ENCODE assay signal across 10 mouse cellular contexts in genomic region chrX:9243381-9243864, GRCm38 (mm10). TPM values are rescaled to one million over a fixed set of nuclear protein-coding genes. Genes with fewer than 3 reads are reported as not detected.
A peak's percentile ranks its signal among the peaks of the same experiment; 100 is the strongest.
DNase-seq lines count a peak whose midpoint lies in the region; ATAC-seq and TF ChIP-seq lines count a peak whose summit lies in the region.
"Had no signal": no experiment of that assay in that cellular context is flagged by ENCODE, and none has a peak within 500 bp of the region (broad histone marks: within the 10 kb centered on the region; RNA-seq: fewer than 3 reads in every experiment).

No protein-coding gene starts in this region.

- no peak for ATAC-seq in erythroblast, adult 5-6 weeks (replicated peaks; ENCODE audit: low FRiP score, poor library complexity, severe bottlenecking)
- ATAC-seq in lung, postnatal 0 days = no peak
- 0 out of 2 replicates have a peak, but pooled peaks have one; percentile 4 for ATAC-seq in erythroid progenitor cell, adult 5-6 weeks (replicated peaks; ENCODE audit: low FRiP score, poor library complexity, severe bottlenecking)
- peak; percentile 17; the same call in 1 of the 2 replicates for ATAC-seq in megakaryocyte progenitor cell, adult 5-6 weeks (replicated peaks; ENCODE audit: poor library complexity)
- ATAC-seq: Patski had no signal

- no peak for TF ChIP-seq EP300 in lung, postnatal 0 days (IDR thresholded peaks at IDR 0.05)

- peak; percentile 6 for DNase-seq in lung, postnatal 0 days (ENCODE audit: low spot score)
- no peak for DNase-seq in lung, postnatal 25 days (ENCODE audit: low spot score)
- no peak for DNase-seq in retina, postnatal 1 day
- no peak for DNase-seq in heart, adult 11 months

- H3K4me2 ChIP-seq in lung, postnatal 0 days (replicated peaks; ENCODE audit: low read depth, low read length) = no peak overlapping the region
- H3K4me2 ChIP-seq: limb, embryonic 12.5 days had no signal

- no peaks in the 10 kb centered on the region for H3K27me3 ChIP-seq in erythroblast, embryonic 14.5 days (ENCODE audit: control insufficient read depth)
- H3K27me3 ChIP-seq in lung, postnatal 0 days (replicated peaks; ENCODE audit: insufficient read depth, low read length) = no peaks in the 10 kb centered on the region
- H3K27me3 ChIP-seq: limb, embryonic 12.5 days had no signal

- H3K9me3 ChIP-seq in erythroblast, embryonic 14.5 days (ENCODE audit: control insufficient read depth, low read length) = no peaks in the 10 kb centered on the region
- H3K9me3 ChIP-seq in lung, postnatal 0 days (ENCODE audit: low read length) = no peaks in the 10 kb centered on the region
- H3K9me3 ChIP-seq: limb, embryonic 12.5 days had no signal

- TF ChIP-seq CTCF in lung, postnatal 0 days (IDR thresholded peaks at IDR 0.05) = no peak

- no peak overlapping the region for H3K9ac ChIP-seq in lung, postnatal 0 days (replicated peaks; ENCODE audit: low read depth)
- H3K9ac ChIP-seq: limb, embryonic 12.5 days had no signal

- peak overlapping the region; percentile 11 for H3K4me3 ChIP-seq in erythroblast, embryonic 14.5 days (replicated peaks)
- H3K4me3 ChIP-seq in lung, postnatal 0 days (ENCODE audit: low read depth, low read length) = no peak overlapping the region
- H3K4me3 ChIP-seq: limb, embryonic 12.5 days had no signal

- H3K4me1 ChIP-seq in erythroblast, embryonic 14.5 days (ENCODE audit: control insufficient read depth) = peaks cover 65% of the 10 kb centered on the region
- H3K4me1 ChIP-seq in lung, postnatal 0 days (ENCODE audit: insufficient read depth, low read depth, low read length) = no peaks in the 10 kb centered on the region

- H3K27ac ChIP-seq in lung, postnatal 0 days (ENCODE audit: low read length) = no peak overlapping the region
- H3K27ac ChIP-seq: limb, embryonic 12.5 days had no signal

- H3K36me3 ChIP-seq in erythroblast, embryonic 14.5 days (ENCODE audit: control insufficient read depth) = peaks cover 23% of the 10 kb centered on the region
- no peaks in the 10 kb centered on the region for H3K36me3 ChIP-seq in lung, postnatal 0 days (ENCODE audit: insufficient read depth, low read length)
- H3K36me3 ChIP-seq: limb, embryonic 12.5 days had no signal

- WGBS in lung, postnatal 0 days = 36% methylated on average over 8 of the region's 8 CpGs

RNA-seq across cellular contexts. Expression of gene Gm14862, which starts 13.3 kb away (rescaled TPM):
- 0.08 and 0.10 TPM in 2 replicates for polyA plus RNA-seq in erythroblast, embryonic 14.5 days (2012)
- 9.4 TPM in 1 of 2 replicates, not detected in the other for total RNA-seq in erythroblast, adult 5-6 weeks (2015; ENCODE audit: low replicate concordance)
- 1.4 and 5.6 TPM in 2 replicates for total RNA-seq in erythroblast, adult 5-6 weeks (2017; ENCODE audit: low replicate concordance)
- not detected in 2 replicates for polyA plus RNA-seq in lung, postnatal 0 days (2015; fragmentation: Nextera tagmentation; extraction: Ambion mirVana)
- total RNA-seq in erythroid progenitor cell, adult 5-6 weeks (2015; ENCODE audit: low replicate concordance) = 1.3 and 2.5 TPM in 2 replicates
- total RNA-seq in erythroid progenitor cell, adult 5-6 weeks (2017; ENCODE audit: low replicate concordance) = 0.45 and 1.0 TPM in 2 replicates
- not detected in 2 replicates for total RNA-seq in megakaryocyte progenitor cell, adult 5-6 weeks (2015)
- not detected in 2 replicates for total RNA-seq in megakaryocyte progenitor cell, adult 5-6 weeks (2017)
- polyA plus RNA-seq: limb, embryonic 12.5 days; Patski had no signal

RNA-seq across cellular contexts. Expression of gene Xk, which starts 29.1 kb away (rescaled TPM):
- polyA plus RNA-seq in erythroblast, embryonic 14.5 days (2012) = 1.8 and 2.3 TPM in 2 replicates
- total RNA-seq in erythroblast, adult 5-6 weeks (2015; ENCODE audit: low replicate concordance) = 42.5 and 48.9 TPM in 2 replicates
- 35.4 and 46.2 TPM in 2 replicates for total RNA-seq in erythroblast, adult 5-6 weeks (2017; ENCODE audit: low replicate concordance)
- 0.67 and 1.2 TPM in 2 replicates for polyA plus RNA-seq in lung, postnatal 0 days (2015; fragmentation: Nextera tagmentation; extraction: Ambion mirVana)
- total RNA-seq in erythroid progenitor cell, adult 5-6 weeks (2015; ENCODE audit: low replicate concordance) = 121 and 139 TPM in 2 replicates
- 73.2 and 74.3 TPM in 2 replicates for total RNA-seq in erythroid progenitor cell, adult 5-6 weeks (2017; ENCODE audit: low replicate concordance)
- 27.6 and 33.8 TPM in 2 replicates for total RNA-seq in megakaryocyte progenitor cell, adult 5-6 weeks (2015)
- 8.8 and 10.5 TPM in 2 replicates for total RNA-seq in megakaryocyte progenitor cell, adult 5-6 weeks (2017)

RNA-seq across cellular contexts. Expression of gene H2al1m, which starts 40.1 kb away (rescaled TPM):
- 0.25 and 0.67 TPM in 2 replicates for polyA plus RNA-seq in erythroblast, embryonic 14.5 days (2012)
- total RNA-seq in erythroblast, adult 5-6 weeks (2015; ENCODE audit: low replicate concordance) = 6.5 TPM in 1 of 2 replicates, not detected in the other
- total RNA-seq in erythroblast, adult 5-6 weeks (2017; ENCODE audit: low replicate concordance) = 0.68 and 3.9 TPM in 2 replicates
- polyA plus RNA-seq in lung, postnatal 0 days (2015; fragmentation: Nextera tagmentation; extraction: Ambion mirVana) = not detected in 2 replicates
- total RNA-seq in erythroid progenitor cell, adult 5-6 weeks (2015; ENCODE audit: low replicate concordance) = not detected in 2 replicates
- total RNA-seq in erythroid progenitor cell, adult 5-6 weeks (2017; ENCODE audit: low replicate concordance) = 13.9 TPM in 1 of 2 replicates, not detected in the other
- total RNA-seq in megakaryocyte progenitor cell, adult 5-6 weeks (2015) = 2.3 TPM in 2 replicates
- total RNA-seq in megakaryocyte progenitor cell, adult 5-6 weeks (2017) = not detected in 2 replicates
- polyA plus RNA-seq: limb, embryonic 12.5 days; Patski had no signal

RNA-seq across cellular contexts. Expression of gene Lancl3, which starts 43.7 kb away (rescaled TPM):
- polyA plus RNA-seq in erythroblast, embryonic 14.5 days (2012) = not detected in 2 replicates
- not detected in 2 replicates for total RNA-seq in erythroblast, adult 5-6 weeks (2015; ENCODE audit: low replicate concordance)
- total RNA-seq in erythroblast, adult 5-6 weeks (2017; ENCODE audit: low replicate concordance) = 0.60 and 0.70 TPM in 2 replicates
- polyA plus RNA-seq in lung, postnatal 0 days (2015; fragmentation: Nextera tagmentation; extraction: Ambion mirVana) = 0.54 and 1.00 TPM in 2 replicates
- not detected in 2 replicates for total RNA-seq in erythroid progenitor cell, adult 5-6 weeks (2015; ENCODE audit: low replicate concordance)
- 0.51 TPM in 1 of 2 replicates, not detected in the other for total RNA-seq in erythroid progenitor cell, adult 5-6 weeks (2017; ENCODE audit: low replicate concordance)
- total RNA-seq in megakaryocyte progenitor cell, adult 5-6 weeks (2015) = not detected in 2 replicates
- 0.04 and 0.10 TPM in 2 replicates for total RNA-seq in megakaryocyte progenitor cell, adult 5-6 weeks (2017)

Comparison
In these comparisons a context has a peak if more than half of its experiments do, and no peak if none do; other contexts are left out.
1. ATAC-seq: peak in erythroid progenitor cell, adult 5-6 weeks (single experiment) and megakaryocyte progenitor cell, adult 5-6 weeks (single experiment); none in erythroblast, adult 5-6 weeks (single experiment) and lung, postnatal 0 days (single experiment).